Mouse (Mus musculus): Measurements from ENCODE around the gene Fhl1.
A peak's percentile ranks its signal among the peaks of the same experiment; 100 is the strongest.

Gene Fhl1

GRCm38 (mm10) chrX:56731306-56732201, at the start of gene Fhl1:
Fhl1 (plus strand) TSS chrX:56731787.
- peak; percentile 17 to 20 for DNase-seq (ENCODE audit: low spot score in 2 of 2)

- DNase-seq (ENCODE audit: low spot score in 2 of 2): no peak
Observed at GRCm38 (mm10) chrX:56682156-56682720, 49.3 kb upstream of the Fhl1 start.

GRCm38 (mm10) chrX:56683521-56683920, 48.1 kb upstream of the Fhl1 start:
- DNase-seq (ENCODE audit: low spot score in 2 of 2): no peak

GRCm38 (mm10) chrX:56692554-56692953, 39.0 kb upstream of the Fhl1 start:
- no peak for DNase-seq (ENCODE audit: low spot score in 2 of 2)

GRCm38 (mm10) chrX:56694539-56694938, 37.0 kb upstream of the Fhl1 start:
- no peak for DNase-seq (ENCODE audit: low spot score in 2 of 2)

- no peak for DNase-seq (ENCODE audit: low spot score in 2 of 2)
Observed at GRCm38 (mm10) chrX:56697199-56697780, 34.3 kb upstream of the Fhl1 start.

- DNase-seq (ENCODE audit: low spot score in 2 of 2): no peak
Observed at GRCm38 (mm10) chrX:56697886-56698285, 33.7 kb upstream of the Fhl1 start.

- no peak for DNase-seq (ENCODE audit: low spot score in 2 of 2)
Observed at GRCm38 (mm10) chrX:56701261-56701660, 30.3 kb upstream of the Fhl1 start.

GRCm38 (mm10) chrX:56703965-56704562, 27.5 kb upstream of the Fhl1 start:
- no peak for DNase-seq (ENCODE audit: low spot score in 2 of 2)

GRCm38 (mm10) chrX:56708592-56709370, 22.8 kb upstream of the Fhl1 start:
- no peak for DNase-seq (ENCODE audit: low spot score in 2 of 2)

GRCm38 (mm10) chrX:56710522-56710921, 21.1 kb upstream of the Fhl1 start:
- no peak for DNase-seq (ENCODE audit: low spot score in 2 of 2)

GRCm38 (mm10) chrX:56712666-56713065, 18.9 kb upstream of the Fhl1 start:
- DNase-seq (ENCODE audit: low spot score in 2 of 2): no peak

- DNase-seq (ENCODE audit: low spot score in 2 of 2): no peak
Observed at GRCm38 (mm10) chrX:56722559-56722958, 9.0 kb upstream of the Fhl1 start.

GRCm38 (mm10) chrX:56728507-56728906, 3.1 kb upstream of the Fhl1 start:
- DNase-seq (ENCODE audit: low spot score in 2 of 2): no peak

- DNase-seq (ENCODE audit: low spot score in 2 of 2): no peak
Observed at GRCm38 (mm10) chrX:56730828-56731305, 720 bp upstream of the Fhl1 start.

GRCm38 (mm10) chrX:56732401-56732800, 814 bp downstream of the Fhl1 start:
- no peak for DNase-seq (ENCODE audit: low spot score in 2 of 2)

GRCm38 (mm10) chrX:56734436-56734835, 2.8 kb downstream of the Fhl1 start:
- no peak for DNase-seq (ENCODE audit: low spot score in 2 of 2)

GRCm38 (mm10) chrX:56736226-56736625, 4.6 kb downstream of the Fhl1 start:
- DNase-seq (ENCODE audit: low spot score in 2 of 2): no peak

GRCm38 (mm10) chrX:56737848-56738554, 6.4 kb downstream of the Fhl1 start:
- DNase-seq (ENCODE audit: low spot score in 2 of 2): no peak

- no peak for DNase-seq (ENCODE audit: low spot score in 2 of 2)
Observed at GRCm38 (mm10) chrX:56741428-56741827, 9.8 kb downstream of the Fhl1 start.

- no peak for DNase-seq (ENCODE audit: low spot score in 2 of 2)
Observed at GRCm38 (mm10) chrX:56751536-56751935, 19.9 kb downstream of the Fhl1 start.

All from frontal cortex, postnatal 25 days (tissue).